Mouse (Mus musculus): ENCODE results near the gene Ptrh2. TPM values are rescaled to one million over a fixed set of nuclear protein-coding genes. Genes with fewer than 3 reads are reported as not detected.

The Ptrh2 gene
- total and polyA plus RNA-seq, 3 experiments: 3.7 to 6.4 (median 5.9) TPM

- Histone ChIP-seq H3K27me3 (ENCODE audit: control insufficient read depth, insufficient read depth, low read length) (no peaks in the 10 kb centered on the region), H3K79me2 (replicated peaks; ENCODE audit: control insufficient read depth, insufficient read depth, low read length) (no peaks in the 10 kb centered on the region), H3K36me3 (ENCODE audit: control insufficient read depth, insufficient read depth, low read length) (no peaks in the 10 kb centered on the region; the same call in 1 of the 2 replicates), H3K4me1 (ENCODE audit: control insufficient read depth, insufficient read depth, low read length) (no peaks in the 10 kb centered on the region; the same call in none of the 2 replicates), H3K27ac (no peak overlapping the region), H3K9ac (ENCODE audit: low read depth, low read length) (no peak overlapping the region), H3K4me3 (no peak overlapping the region)
- no peak for DNase-seq
- no peak for TF ChIP-seq EP300 (IDR thresholded peaks at IDR 0.05; ENCODE audit: insufficient read depth, low read depth, low read length)
- TF ChIP-seq POLR2A (IDR thresholded peaks at IDR 0.05; ENCODE audit: insufficient read depth, low read depth, low read length): no peak
- 39% methylated on average over 7 of the region's 7 CpGs for WGBS
- intact Hi-C loops (cut with DNase I): no loop called here
These were observed 37.5 kb upstream of the Ptrh2 start for GRCm38 (mm10) chr11:86646136-86646834.

GRCm38 (mm10) chr11:86646885-86647459 lies 36.8 kb upstream of the Ptrh2 start:
- 83% methylated on average over 3 of the region's 3 CpGs for WGBS
- no peak overlapping the region for H3K4me3 ChIP-seq
- no peak overlapping the region for H3K27ac ChIP-seq
- H3K36me3 ChIP-seq (ENCODE audit: control insufficient read depth, insufficient read depth, low read length): no peaks in the 10 kb centered on the region; the same call in 1 of the 2 replicates
- TF ChIP-seq CTCF (IDR thresholded peaks at IDR 0.05) (no peak), EP300 (IDR thresholded peaks at IDR 0.05; ENCODE audit: insufficient read depth, low read depth, low read length) (no peak), POLR2A (IDR thresholded peaks at IDR 0.05; ENCODE audit: insufficient read depth, low read depth, low read length) (no peak)
- no peak for DNase-seq
- intact Hi-C loops (cut with DNase I): no loop called here
- no peaks in the 10 kb centered on the region for H3K27me3 ChIP-seq (ENCODE audit: control insufficient read depth, insufficient read depth, low read length)
- no peak overlapping the region for H3K9ac ChIP-seq (ENCODE audit: low read depth, low read length)
- no peaks in the 10 kb centered on the region; the same call in none of the 2 replicates for H3K4me1 ChIP-seq (ENCODE audit: control insufficient read depth, insufficient read depth, low read length)
- no peaks in the 10 kb centered on the region for H3K79me2 ChIP-seq (replicated peaks; ENCODE audit: control insufficient read depth, insufficient read depth, low read length)

GRCm38 (mm10) chr11:86647706-86648447 lies 35.9 kb upstream of the Ptrh2 start:
- intact Hi-C loops (cut with DNase I): no loop called here
- Histone ChIP-seq H3K4me3 (no peak overlapping the region), H3K36me3 (ENCODE audit: control insufficient read depth, insufficient read depth, low read length) (no peaks in the 10 kb centered on the region; the same call in 1 of the 2 replicates), H3K4me1 (ENCODE audit: control insufficient read depth, insufficient read depth, low read length) (no peaks in the 10 kb centered on the region; the same call in 1 of the 2 replicates), H3K79me2 (replicated peaks; ENCODE audit: control insufficient read depth, insufficient read depth, low read length) (no peaks in the 10 kb centered on the region), H3K9ac (ENCODE audit: low read depth, low read length) (no peak overlapping the region), H3K27me3 (ENCODE audit: control insufficient read depth, insufficient read depth, low read length) (no peaks in the 10 kb centered on the region), H3K27ac (no peak overlapping the region)
- TF ChIP-seq CTCF (IDR thresholded peaks at IDR 0.05) (no peak), EP300 (IDR thresholded peaks at IDR 0.05; ENCODE audit: insufficient read depth, low read depth, low read length) (no peak), POLR2A (IDR thresholded peaks at IDR 0.05; ENCODE audit: insufficient read depth, low read depth, low read length) (no peak)
- 92% methylated on average over 15 of the region's 15 CpGs for WGBS
- no peak for DNase-seq

GRCm38 (mm10) chr11:86649542-86649941 lies 34.2 kb upstream of the Ptrh2 start:
- Histone ChIP-seq H3K27me3 (ENCODE audit: control insufficient read depth, insufficient read depth, low read length) (no peaks in the 10 kb centered on the region), H3K4me3 (no peak overlapping the region), H3K9ac (ENCODE audit: low read depth, low read length) (no peak overlapping the region), H3K36me3 (ENCODE audit: control insufficient read depth, insufficient read depth, low read length) (peaks cover 2% of the 10 kb centered on the region), H3K27ac (no peak overlapping the region), H3K4me1 (ENCODE audit: control insufficient read depth, insufficient read depth, low read length) (no peaks in the 10 kb centered on the region; the same call in 1 of the 2 replicates), H3K79me2 (replicated peaks; ENCODE audit: control insufficient read depth, insufficient read depth, low read length) (no peaks in the 10 kb centered on the region)
- 61% methylated on average over 1 of the region's 1 CpGs for WGBS
- TF ChIP-seq EP300 (IDR thresholded peaks at IDR 0.05; ENCODE audit: insufficient read depth, low read depth, low read length) (no peak), POLR2A (IDR thresholded peaks at IDR 0.05; ENCODE audit: insufficient read depth, low read depth, low read length) (no peak), CTCF (IDR thresholded peaks at IDR 0.05) (no peak)
- intact Hi-C loops (cut with DNase I): no loop called here
- DNase-seq: no peak

GRCm38 (mm10) chr11:86650676-86651075 lies 33.1 kb upstream of the Ptrh2 start:
- DNase-seq: no peak
- TF ChIP-seq POLR2A (IDR thresholded peaks at IDR 0.05; ENCODE audit: insufficient read depth, low read depth, low read length) (no peak), EP300 (IDR thresholded peaks at IDR 0.05; ENCODE audit: insufficient read depth, low read depth, low read length) (no peak), CTCF (IDR thresholded peaks at IDR 0.05) (no peak)
- H3K79me2 ChIP-seq (replicated peaks; ENCODE audit: control insufficient read depth, insufficient read depth, low read length): no peaks in the 10 kb centered on the region
- H3K4me1 ChIP-seq (ENCODE audit: control insufficient read depth, insufficient read depth, low read length): no peaks in the 10 kb centered on the region; the same call in 1 of the 2 replicates
- intact Hi-C loops (cut with DNase I): no loop called here
- H3K36me3 ChIP-seq (ENCODE audit: control insufficient read depth, insufficient read depth, low read length): peaks cover 2% of the 10 kb centered on the region
- H3K27me3 ChIP-seq (ENCODE audit: control insufficient read depth, insufficient read depth, low read length): no peaks in the 10 kb centered on the region
- 67% methylated on average over 6 of the region's 6 CpGs for WGBS
- H3K27ac ChIP-seq: no peak overlapping the region
- H3K9ac ChIP-seq (ENCODE audit: low read depth, low read length): no peak overlapping the region
- no peak overlapping the region for H3K4me3 ChIP-seq

All from heart, adult 2 months (tissue).